Mouse (Mus musculus) bone marrow macrophage, adult 2 months (primary cell): ENCODE measurements at regions not wholly inside any gene's neighbourhood (a gene's known extent, or its start where the extent isn't known, plus 50 kb on each side); places are given as distances from the start of the nearest gene placed in this dataset.

ENCODE experiments used
- CTCF ChIP-seq: IDR thresholded peaks from 2 replicates; pipeline ENCODE4 v1.5.1; 2012; ENCODE audit warnings: low read depth, mild to moderate bottlenecking, low read length, moderate library complexity
- POLR2A ChIP-seq: IDR thresholded peaks from 2 replicates; pipeline ENCODE4 v1.6.1; 2012; ENCODE audit warnings: mild to moderate bottlenecking, low read depth, low read length, borderline replicate concordance

- TF ChIP-seq POLR2A (no peak), CTCF (no peak)
These were observed 369.8 kb upstream of the Map3k7 start for GRCm38 (mm10) chr4:31594089-31594488.
